Mouse (Mus musculus): Measurements from ENCODE around the gene Zfp810.

- TF ChIP-seq CTCF (conservative IDR thresholded peaks at IDR 0.05; ENCODE audit: low read length): no peak
- no peak for TF ChIP-seq NANOG (IDR thresholded peaks at IDR 0.05; ENCODE audit: borderline replicate concordance, low read length)
- no peak for TF ChIP-seq POU5F1 (IDR thresholded peaks at IDR 0.05; ENCODE audit: borderline replicate concordance, low read length)
Measured at GRCm38 (mm10) chr9:22309651-22310050, 2.2 kb upstream of the Zfp810 start.

All from E14TG2a.4 (cell line).